Mouse (Mus musculus): ENCODE measurements around the gene Nr1d1.

Nr1d1 gene

GRCm38 (mm10) chr11:98769007-98769954 lies 5.9 kb downstream of the Nr1d1 start:
- no peak for DNase-seq (ENCODE audit: low spot score)

- no peak for DNase-seq (ENCODE audit: low spot score)
These were observed 6.8 kb downstream of the Nr1d1 start for GRCm38 (mm10) chr11:98768127-98769006.

- no peak for DNase-seq (ENCODE audit: low spot score)
These were observed 7.4 kb downstream of the Nr1d1 start for GRCm38 (mm10) chr11:98767713-98768112.

GRCm38 (mm10) chr11:98767276-98767675 lies 7.9 kb downstream of the Nr1d1 start:
- DNase-seq (ENCODE audit: low spot score), result no peak

- no peak for DNase-seq (ENCODE audit: low spot score)
These were observed 8.3 kb downstream of the Nr1d1 start for GRCm38 (mm10) chr11:98766816-98767215.

- DNase-seq (ENCODE audit: low spot score), result no peak
These were observed 8.8 kb downstream of the Nr1d1 start for GRCm38 (mm10) chr11:98766346-98766745.

GRCm38 (mm10) chr11:98765421-98766309 lies 9.5 kb downstream of the Nr1d1 start:
- no peak for DNase-seq (ENCODE audit: low spot score)

GRCm38 (mm10) chr11:98764746-98765145 lies 10.4 kb downstream of the Nr1d1 start:
- DNase-seq (ENCODE audit: low spot score), result no peak

GRCm38 (mm10) chr11:98764091-98764490 lies 11.0 kb downstream of the Nr1d1 start:
- DNase-seq (ENCODE audit: low spot score), result no peak

GRCm38 (mm10) chr11:98763502-98763861 lies 11.7 kb downstream of the Nr1d1 start:
- no peak for DNase-seq (ENCODE audit: low spot score)

GRCm38 (mm10) chr11:98762756-98763501 lies 12.2 kb downstream of the Nr1d1 start:
- no peak for DNase-seq (ENCODE audit: low spot score)

GRCm38 (mm10) chr11:98761939-98762338 lies 13.2 kb downstream of the Nr1d1 start:
- no peak for DNase-seq (ENCODE audit: low spot score)

GRCm38 (mm10) chr11:98756711-98757110 lies 18.4 kb downstream of the Nr1d1 start:
- DNase-seq (ENCODE audit: low spot score), result no peak

- no peak for DNase-seq (ENCODE audit: low spot score)
These were observed 19.3 kb downstream of the Nr1d1 start for GRCm38 (mm10) chr11:98755726-98756380.

GRCm38 (mm10) chr11:98754621-98755181 lies 20.4 kb downstream of the Nr1d1 start:
- DNase-seq (ENCODE audit: low spot score), result no peak

GRCm38 (mm10) chr11:98754151-98754620 lies 20.9 kb downstream of the Nr1d1 start:
- DNase-seq (ENCODE audit: low spot score), result no peak

GRCm38 (mm10) chr11:98753264-98753663 lies 21.9 kb downstream of the Nr1d1 start:
- no peak for DNase-seq (ENCODE audit: low spot score)

GRCm38 (mm10) chr11:98752562-98753140 lies 22.5 kb downstream of the Nr1d1 start:
- no peak for DNase-seq (ENCODE audit: low spot score)

- DNase-seq (ENCODE audit: low spot score), result no peak
These were observed 23.8 kb downstream of the Nr1d1 start for GRCm38 (mm10) chr11:98751221-98751782.

Measured in layer of hippocampus, adult 9-10 months (tissue).